Mouse (Mus musculus): ENCODE measurements around the gene Hvcn1. TPM values are rescaled to one million over a fixed set of nuclear protein-coding genes. Genes with fewer than 3 reads are reported as not detected.

Gene Hvcn1
- total RNA-seq, 2 experiments from 2014 or later = 3.4 to 5.0 TPM

Other genes with a start within 250 kb of the Hvcn1 start
- 10 to 100 TPM; 36.4 to 39.4 TPM for gene Cux2, start 156.7 kb upstream of the Hvcn1 start, total RNA-seq (2021)
- 1 to 10 TPM; 1.6 TPM for gene Myl2, start 105.9 kb upstream of the Hvcn1 start, total RNA-seq (2021)
- gene Ccdc63, start 66.0 kb upstream of the Hvcn1 start, total RNA-seq (2021) = 1 to 10 TPM in 1 of 2 experiments, under 1 TPM in 1; 0.74 to 2.2 TPM
- 100 to 1,000 TPM; 198 to 200 TPM for gene Ppp1cc, start 48.5 kb upstream of the Hvcn1 start, total RNA-seq (2021)
- 10 to 100 TPM; 12.7 to 13.6 TPM for gene Tctn1, start 57.7 kb downstream of the Hvcn1 start, total RNA-seq (2021)
- gene Pptc7, start 77.6 kb downstream of the Hvcn1 start, total RNA-seq (2021) = 10 to 100 TPM; 34.8 to 35.3 TPM
- gene Rad9b, start 147.4 kb downstream of the Hvcn1 start, total RNA-seq (2021) = 1 to 10 TPM; 3.9 to 4.1 TPM
- 100 to 1,000 TPM; 219 to 224 TPM for gene Vps29, start 147.6 kb downstream of the Hvcn1 start, total RNA-seq (2021)
- 10 to 100 TPM; 26.8 to 27.2 TPM for gene Gpn3, start 165.1 kb downstream of the Hvcn1 start, total RNA-seq (2021)
- 10 to 100 TPM; 75.9 to 80.7 TPM for gene Fam216a, start 165.6 kb downstream of the Hvcn1 start, total RNA-seq (2021)
- gene Arpc3, start 185.1 kb downstream of the Hvcn1 start, total RNA-seq (2021) = 100 to 1,000 TPM; 300 to 318 TPM
- gene Anapc7, start 214.9 kb downstream of the Hvcn1 start, total RNA-seq (2021) = 10 to 100 TPM; 32.7 to 33.2 TPM